Mouse (Mus musculus) MEL (cell line): ENCODE results near the gene Nudt16. TPM values are rescaled to one million over a fixed set of nuclear protein-coding genes. Genes with fewer than 3 reads are reported as not detected.

Experiments
- DNase-seq: peaks from one replicate; pipeline ENCODE4 v3.0.0; 2011; ENCODE audit warnings: low read depth, low spot score
- H3K27ac ChIP-seq: 2 replicates; pipeline ENCODE4 v1.5.1; 2012; ENCODE audit warnings: low read depth, mild to moderate bottlenecking, control low read depth, low read length, moderate library complexity; ENCODE audit not compliant: control insufficient read depth
- H3K27me3 ChIP-seq, 2 experiments: fragments of 150-350 bp in 1 of 2; sonication (generic) in 1 of 2; 2 replicates each; pipeline ENCODE4 v1.6.1; 2012; ENCODE audit warnings: low read length in 2 of 2, mild to moderate bottlenecking in 2 of 2, improper control_type of control experiment in 1 of 2, moderate library complexity in 1 of 2; ENCODE audit not compliant: insufficient read depth in 2 of 2, control insufficient read depth in 1 of 2
- H3K36me3 ChIP-seq, 2 experiments: 2 replicates each; pipeline ENCODE4 v1.6.1; 2012 to 2014; ENCODE audit warnings: low read length in 2 of 2, improper control_type of control experiment in 1 of 2, inconsistent platforms in 1 of 2, mild to moderate bottlenecking in 1 of 2; ENCODE audit not compliant: insufficient read depth in 2 of 2, control insufficient read depth in 1 of 2
- H3K4me1 ChIP-seq, 2 experiments: fragments of 150-350 bp in 1 of 2; sonication (generic) in 1 of 2; 2 replicates each; pipeline ENCODE4 v1.6.1; 2012; ENCODE audit warnings: low read length in 2 of 2, improper control_type of control experiment in 1 of 2, mild to moderate bottlenecking in 1 of 2; ENCODE audit not compliant: insufficient read depth in 2 of 2, control insufficient read depth in 1 of 2
- H3K4me3 ChIP-seq, 2 experiments: fragments of 150-350 bp in 1 of 2; sonication (generic) in 1 of 2; 2 replicates each; pipeline ENCODE4 v1.5.1; 2012; ENCODE audit warnings: low read depth in 2 of 2, low read length in 2 of 2, mild to moderate bottlenecking in 2 of 2, moderate library complexity in 2 of 2, control low read depth in 1 of 2, improper control_type of control experiment in 1 of 2; ENCODE audit not compliant: control insufficient read depth in 1 of 2, insufficient read depth in 1 of 2
- H3K79me2 ChIP-seq: 2 replicates; pipeline ENCODE4 v1.6.1; 2012; ENCODE audit warnings: mild to moderate bottlenecking, low read length, moderate library complexity; ENCODE audit not compliant: control insufficient read depth, poor library complexity, insufficient read depth
- H3K9ac ChIP-seq: 2 replicates; pipeline ENCODE4 v1.6.1; 2012; ENCODE audit warnings: low read depth, mild to moderate bottlenecking, control low read depth, low read length, moderate library complexity; ENCODE audit not compliant: control insufficient read depth, poor library complexity, severe bottlenecking
- H3K9me3 ChIP-seq: fragments of 150-350 bp; sonication (generic); replicated peaks from 2 replicates; pipeline ENCODE4 v1.6.1; 2012; ENCODE audit warnings: mild to moderate bottlenecking, low read length, improper control_type of control experiment, moderate library complexity; ENCODE audit not compliant: insufficient read depth
- BHLHE40 ChIP-seq: IDR thresholded peaks from 2 replicates; pipeline ENCODE4 v1.6.1; 2012; ENCODE audit warnings: low read depth, mild to moderate bottlenecking, inconsistent platforms, low read length, improper control_type of control experiment, borderline replicate concordance
- CTCF ChIP-seq, 3 experiments: IDR thresholded peaks in 2 of 3; conservative IDR thresholded peaks in 1 of 3; 2 replicates each; pipeline ENCODE4 v1.5.1; 2011 to 2012; ENCODE audit warnings: low read length in 3 of 3, low read depth in 2 of 3, mild to moderate bottlenecking in 2 of 3, improper control_type of control experiment in 1 of 3, inconsistent platforms in 1 of 3, mixed read lengths in 1 of 3, moderate library complexity in 1 of 3; ENCODE audit not compliant: control insufficient read depth in 1 of 3, insufficient read depth in 1 of 3, poor library complexity in 1 of 3, severe bottlenecking in 1 of 3
- ELF1 ChIP-seq: IDR thresholded peaks from 2 replicates; pipeline ENCODE4 v1.6.1; 2014; ENCODE audit warnings: low read depth, mild to moderate bottlenecking, inconsistent platforms, low read length, improper control_type of control experiment, moderate library complexity
- ETS1 ChIP-seq: IDR thresholded peaks from 2 replicates; pipeline ENCODE4 v1.6.1; 2012; ENCODE audit warnings: low read depth, mild to moderate bottlenecking, inconsistent platforms, low read length, improper control_type of control experiment, moderate library complexity
- GABPA ChIP-seq: IDR thresholded peaks from 2 replicates; pipeline ENCODE4 v1.6.1; 2012; ENCODE audit warnings: low read depth, mild to moderate bottlenecking, inconsistent platforms, low read length, improper control_type of control experiment, moderate library complexity
- GATA1 ChIP-seq: IDR thresholded peaks from 2 replicates; pipeline ENCODE4 v1.6.1; 2011; ENCODE audit warnings: low read depth, low read length, improper control_type of control experiment
- HCFC1 ChIP-seq: IDR thresholded peaks from 2 replicates; pipeline ENCODE4 v1.6.1; 2012; ENCODE audit warnings: low read depth, mild to moderate bottlenecking, inconsistent platforms, low read length, improper control_type of control experiment, moderate library complexity
- JUND ChIP-seq: IDR thresholded peaks from 2 replicates; pipeline ENCODE4 v1.6.1; 2011; ENCODE audit warnings: low read depth, mild to moderate bottlenecking, improper control_type of control experiment, low read length
- KAT2A ChIP-seq: conservative IDR thresholded peaks from 2 replicates; pipeline ENCODE4 v1.6.1; 2012; ENCODE audit warnings: low read depth, low read length, improper control_type of control experiment, inconsistent platforms
- MAFK ChIP-seq: IDR thresholded peaks from 2 replicates; pipeline ENCODE4 v1.6.1; 2011; ENCODE audit warnings: low read depth, mild to moderate bottlenecking, low read length, improper control_type of control experiment, borderline replicate concordance
- MAZ ChIP-seq: IDR thresholded peaks from 2 replicates; pipeline ENCODE4 v1.6.1; 2012; ENCODE audit warnings: low read depth, mild to moderate bottlenecking, inconsistent platforms, low read length, improper control_type of control experiment
- NRF1 ChIP-seq: IDR thresholded peaks from 2 replicates; pipeline ENCODE4 v1.6.1; 2014; ENCODE audit warnings: low read depth, mild to moderate bottlenecking, inconsistent platforms, low read length, improper control_type of control experiment, moderate library complexity; ENCODE audit not compliant: poor library complexity, insufficient read depth, severe bottlenecking
- POLR2AphosphoS2 ChIP-seq: IDR thresholded peaks from 2 replicates; pipeline ENCODE4 v1.6.1; 2011; ENCODE audit warnings: low read length, improper control_type of control experiment
- POLR2AphosphoS5 ChIP-seq: IDR thresholded peaks from 2 replicates; pipeline ENCODE4 v1.6.1; 2012; ENCODE audit warnings: low read depth, borderline replicate concordance, mild to moderate bottlenecking, inconsistent platforms, low read length, moderate library complexity, mixed read lengths
- TAL1 ChIP-seq: IDR thresholded peaks from 2 replicates; pipeline ENCODE4 v1.6.1; 2012; ENCODE audit warnings: mild to moderate bottlenecking, inconsistent platforms, low read length, moderate library complexity, mixed read lengths
- TBP ChIP-seq: IDR thresholded peaks from 2 replicates; pipeline ENCODE4 v1.8.0; 2011; ENCODE audit warnings: low read depth, low read length, improper control_type of control experiment
- TCF12 ChIP-seq: IDR thresholded peaks from 2 replicates; pipeline ENCODE4 v1.6.1; 2014; ENCODE audit warnings: low read depth, mild to moderate bottlenecking, inconsistent platforms, low read length, improper control_type of control experiment, moderate library complexity
- UBTF ChIP-seq: IDR thresholded peaks from 2 replicates; pipeline ENCODE4 v1.6.1; 2012; ENCODE audit warnings: low read depth, mild to moderate bottlenecking, inconsistent platforms, low read length, improper control_type of control experiment, moderate library complexity, borderline replicate concordance; ENCODE audit not compliant: insufficient read depth
- USF1 ChIP-seq: IDR thresholded peaks from 2 replicates; pipeline ENCODE4 v1.6.1; 2014; ENCODE audit warnings: low read depth, mild to moderate bottlenecking, inconsistent platforms, low read length, improper control_type of control experiment, moderate library complexity
- USF2 ChIP-seq, 2 experiments: IDR thresholded peaks; 2 replicates each; pipeline ENCODE4 v1.6.1; 2011 to 2012; ENCODE audit warnings: improper control_type of control experiment in 2 of 2, low read length in 2 of 2, borderline replicate concordance in 1 of 2, inconsistent platforms in 1 of 2, low read depth in 1 of 2, mild to moderate bottlenecking in 1 of 2; ENCODE audit not compliant: insufficient read depth in 1 of 2
- ZC3H11A ChIP-seq: IDR thresholded peaks from 2 replicates; pipeline ENCODE4 v1.6.1; 2012; ENCODE audit warnings: low read depth, mild to moderate bottlenecking, inconsistent platforms, low read length, improper control_type of control experiment
- ZKSCAN1 ChIP-seq: IDR thresholded peaks from 2 replicates; pipeline ENCODE4 v1.6.1; 2012; ENCODE audit warnings: low read depth, mild to moderate bottlenecking, inconsistent platforms, low read length, improper control_type of control experiment, moderate library complexity
- ZMIZ1 ChIP-seq: IDR thresholded peaks from 2 replicates; pipeline ENCODE4 v1.6.1; 2012; ENCODE audit warnings: low read depth, mild to moderate bottlenecking, inconsistent platforms, low read length, improper control_type of control experiment, moderate library complexity
- polyA plus RNA-seq, 2 experiments: library from polyadenylated mRNA; stranded (reverse) in 1 of 2; unstranded in 1 of 2; fragments of >175 nt in 1 of 2; fragments of >200 nt in 1 of 2; gene quantifications; 2 replicates each; pipeline versions ENCODE4 v1.2.1 to v1.2.4; 2012; ENCODE audit warnings: low replicate concordance in 2 of 2, low read depth in 1 of 2; ENCODE audit not compliant: insufficient read length in 2 of 2, insufficient read depth in 1 of 2, missing spikeins in 1 of 2
- total RNA-seq: library from RNA; depleted of rRNA; stranded (reverse); fragments of 300-350 nt; gene quantifications from 2 replicates; pipeline ENCODE4 v1.2.3, GENCODE M21; 2012

The Nudt16 gene
- total and polyA plus RNA-seq, 3 experiments: 3.4 to 8.2 TPM; not detected in 1

DNA sequence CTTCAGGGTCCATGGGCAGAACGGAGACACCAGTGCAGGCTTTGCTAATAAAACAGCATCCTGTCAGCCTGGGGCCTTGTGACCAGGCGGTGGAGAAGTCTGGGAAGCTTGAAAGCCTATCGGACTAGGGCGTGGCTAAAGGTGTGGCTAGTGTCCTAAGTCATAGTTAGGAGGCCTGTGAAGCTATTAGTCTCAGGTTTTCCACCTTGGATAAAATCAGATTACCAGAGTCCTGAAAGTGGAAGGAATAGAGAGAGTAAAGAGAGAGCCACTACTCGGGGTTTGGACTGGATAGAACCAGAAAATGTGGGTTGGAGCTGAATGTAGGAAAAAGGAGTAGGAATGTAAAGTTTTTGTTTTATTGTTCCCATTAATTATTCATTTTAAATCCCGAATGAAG, 13.4 kb upstream of the Nudt16 start, which contains the start of gene 1700080E11Rik:
TSS of gene 1700080E11Rik (minus strand) at position 101 of the 400 bp plus-strand sequence.
- Histone ChIP-seq H3K4me1 (no peaks in the 10 kb centered on the region), H3K9ac (no peak within 1 kb of the TSS), H3K27me3 (no peaks in the 10 kb centered on the region), H3K36me3 (no peaks in the 10 kb centered on the region), H3K27ac (no peak within 1 kb of the TSS), H3K4me3 (no peak within 1 kb of the TSS), H3K79me2 (no peaks in the 10 kb centered on the region), H3K9me3 (no peaks in the 10 kb centered on the region)
- no peak for DNase-seq
- no peak for TF ChIP-seq USF2 (IDR thresholded peaks at IDR 0.05; ENCODE audit: borderline replicate concordance in 1 of 2, insufficient read depth in 1 of 2, low read depth in 1 of 2, low read length in 2 of 2)
- no peak for TF ChIP-seq GABPA
- no peak for TF ChIP-seq ZC3H11A
- no peak for TF ChIP-seq CTCF (IDR thresholded peaks at IDR 0.05 in 2 of 3, conservative IDR thresholded peaks at IDR 0.05 in 1 of 3; ENCODE audit: control insufficient read depth in 1 of 3, insufficient read depth in 1 of 3, low read depth in 2 of 3, low read length in 3 of 3, poor library complexity in 1 of 3, severe bottlenecking in 1 of 3)

DNA sequence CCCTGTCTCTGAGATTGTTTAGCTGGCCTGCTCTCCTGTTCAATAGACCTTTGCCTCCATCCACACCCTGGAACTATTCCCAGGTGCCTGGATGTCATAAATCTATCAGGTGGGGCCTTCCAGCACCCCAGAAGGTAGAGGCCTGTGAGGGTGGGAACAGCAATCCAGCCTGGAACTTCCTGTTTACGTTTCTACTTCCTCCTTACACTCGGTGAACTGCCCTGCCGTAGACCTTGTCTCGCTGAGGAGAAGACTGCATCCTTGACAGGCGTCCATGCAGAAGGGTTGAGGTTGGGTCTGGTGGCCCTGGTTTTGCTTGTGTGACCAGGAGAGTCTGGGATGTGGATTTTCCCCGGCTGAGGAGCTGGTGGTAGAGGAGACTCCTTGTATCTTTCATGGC, 7.6 kb upstream of the Nudt16 start:
- no peak overlapping the region for H3K27ac ChIP-seq

GRCm38 (mm10) chr9:105136404-105136803, 4.8 kb upstream of the Nudt16 start:
- no peak for TF ChIP-seq MAZ
- TF ChIP-seq NRF1: no peak
- TF ChIP-seq POLR2AphosphoS2: no peak
- no peak for TF ChIP-seq JUND
- no peak for TF ChIP-seq HCFC1
- no peak for TF ChIP-seq USF1
- TF ChIP-seq KAT2A: no peak
- TF ChIP-seq POLR2AphosphoS5: no peak
- TF ChIP-seq TCF12: no peak
- TF ChIP-seq TAL1: no peak
- TF ChIP-seq ELF1: no peak
- TF ChIP-seq ZMIZ1: no peak
- no peak for TF ChIP-seq ZC3H11A
- no peak for TF ChIP-seq CTCF (IDR thresholded peaks at IDR 0.05 in 2 of 3, conservative IDR thresholded peaks at IDR 0.05 in 1 of 3; ENCODE audit: control insufficient read depth in 1 of 3, insufficient read depth in 1 of 3, low read depth in 2 of 3, low read length in 3 of 3, poor library complexity in 1 of 3, severe bottlenecking in 1 of 3)
- no peak for DNase-seq
- H3K4me1 ChIP-seq: peaks cover 0 to 5% of the 10 kb centered on the region in 2 experiments; a peak in 3 of 4 replicates

More for the DNA sequence above, 7.6 kb upstream of the Nudt16 start:
- Histone ChIP-seq H3K27me3 (no peaks in the 10 kb centered on the region), H3K79me2 (no peaks in the 10 kb centered on the region), H3K4me3 (no peak overlapping the region), H3K4me1 (no peaks in the 10 kb centered on the region), H3K36me3 (no peaks in the 10 kb centered on the region), H3K9me3 (no peaks in the 10 kb centered on the region), H3K9ac (no peak overlapping the region)
- DNase-seq: no peak
- TF ChIP-seq BHLHE40 (no peak), ELF1 (no peak), ETS1 (no peak), ZKSCAN1 (no peak), ZC3H11A (no peak), MAZ (no peak), TAL1 (no peak), GABPA (no peak), UBTF (no peak), MAFK (no peak), GATA1 (no peak), ZMIZ1 (no peak), TBP (no peak)

More at GRCm38 (mm10) chr9:105136404-105136803, 4.8 kb upstream of the Nudt16 start:
- Histone ChIP-seq H3K79me2 (no peaks in the 10 kb centered on the region), H3K27ac (no peak overlapping the region), H3K9me3 (no peaks in the 10 kb centered on the region), H3K9ac (no peak overlapping the region), H3K27me3 (no peaks in the 10 kb centered on the region), H3K4me3 (no peak overlapping the region), H3K36me3 (no peaks in the 10 kb centered on the region)
